Mouse (Mus musculus) intestine, embryonic 16.5 days (tissue): ENCODE measurements around the gene Arhgap15. TPM values are rescaled to one million over a fixed set of nuclear protein-coding genes. Genes with fewer than 3 reads are reported as not detected.

Experiments
- ATAC-seq: fragments of 200-750 bp; cut with Nextera tagmentation; 2 replicates; pipeline ENCODE4 v1.8.0; 2017; ENCODE audit warnings: moderate TSS enrichment, moderate library complexity
- H3K27ac ChIP-seq: fragments of 300-500 bp; sonication (generic); 2 replicates; pipeline ENCODE4 v1.5.1; 2014; ENCODE audit warnings: mild to moderate bottlenecking, low read length
- H3K27me3 ChIP-seq: fragments of 300-500 bp; sonication (generic); replicated peaks from 2 replicates; pipeline ENCODE4 v1.6.1; 2014; ENCODE audit warnings: low read length, control low read depth, mixed read lengths; ENCODE audit not compliant: control insufficient read depth, insufficient read depth
- H3K36me3 ChIP-seq: fragments of 300-500 bp; sonication (generic); 2 replicates; pipeline ENCODE4 v1.6.1; 2014; ENCODE audit warnings: low read length, control low read depth; ENCODE audit not compliant: control insufficient read depth, insufficient read depth
- H3K4me1 ChIP-seq: fragments of 300-500 bp; sonication (generic); 2 replicates; pipeline ENCODE4 v1.6.1; 2014; ENCODE audit warnings: low read length, control low read depth, mixed read lengths; ENCODE audit not compliant: control insufficient read depth, insufficient read depth
- H3K4me2 ChIP-seq: fragments of 300-500 bp; sonication (generic); 2 replicates; pipeline ENCODE4 v1.6.1; 2014; ENCODE audit warnings: low read depth, low read length, control low read depth
- H3K4me3 ChIP-seq: fragments of 300-500 bp; sonication (generic); 2 replicates; pipeline ENCODE4 v1.5.1; 2014; ENCODE audit warnings: mild to moderate bottlenecking, low read length
- H3K9ac ChIP-seq: fragments of 300-500 bp; sonication (generic); 2 replicates; pipeline ENCODE4 v1.6.1; 2014; ENCODE audit warnings: low read depth, low read length
- H3K9me3 ChIP-seq: fragments of 300-500 bp; sonication (generic); 2 replicates; pipeline ENCODE4 v1.6.1; 2016; ENCODE audit warnings: low read length, control low read depth; ENCODE audit not compliant: control insufficient read depth
- WGBS: fragments of 180-500 bp; shearing (Covaris S2); extraction: QIAGEN DNeasy Blood & Tissue Kit; methylation state at CpG from one replicate; pipeline ENCODE4 v1.1.7; 2014; 5-methylcytosine and 5-hydroxymethylcytosine counted together
- polyA plus RNA-seq: library from polyadenylated mRNA; unstranded; fragments of >200 nt; fragmentation: Nextera tagmentation; extraction: Ambion mirVana; gene quantifications from 2 replicates; pipeline ENCODE4 v1.2.1, GENCODE M21; 2015

Arhgap15 gene
- polyA plus RNA-seq, 1 experiment from 2014 or later: 1.2 TPM

GRCm38 (mm10) chr2:44430521-44430920, 681.9 kb downstream of the Arhgap15 start:
- no peaks in the 10 kb centered on the region for H3K4me1 ChIP-seq
- no peak overlapping the region for H3K9ac ChIP-seq
- H3K4me3 ChIP-seq: no peak overlapping the region
- no peak overlapping the region for H3K4me2 ChIP-seq
- H3K27me3 ChIP-seq: no peaks in the 10 kb centered on the region
- no peaks in the 10 kb centered on the region for H3K36me3 ChIP-seq
- 78% methylated on average over 9 of the region's 9 CpGs for WGBS
- H3K27ac ChIP-seq: no peak overlapping the region
- ATAC-seq: no peak
- H3K9me3 ChIP-seq: no peaks in the 10 kb centered on the region

- no peak for ATAC-seq
- no peak overlapping the region for H3K27ac ChIP-seq
- no peaks in the 10 kb centered on the region for H3K27me3 ChIP-seq
- no peak overlapping the region for H3K9ac ChIP-seq
- WGBS: 61% methylated on average over 5 of the region's 5 CpGs
- 0 out of 2 replicates have a peak, but pooled peaks cover 3% of the 10 kb centered on the region for H3K9me3 ChIP-seq
- H3K4me1 ChIP-seq: no peaks in the 10 kb centered on the region
- no peak overlapping the region for H3K4me2 ChIP-seq
- H3K36me3 ChIP-seq: no peaks in the 10 kb centered on the region
- H3K4me3 ChIP-seq: no peak overlapping the region
Measured at GRCm38 (mm10) chr2:44436652-44437051, 688.0 kb downstream of the Arhgap15 start.

GRCm38 (mm10) chr2:44437496-44438057, 689.0 kb downstream of the Arhgap15 start:
- WGBS: 68% methylated on average over 8 of the region's 8 CpGs

GRCm38 (mm10) chr2:44438070-44438469, 689.4 kb downstream of the Arhgap15 start:
- 91% methylated on average over 1 of the region's 1 CpGs for WGBS
- no peak overlapping the region for H3K4me3 ChIP-seq
- H3K4me2 ChIP-seq: no peak overlapping the region
- no peak for ATAC-seq
- H3K4me1 ChIP-seq: no peaks in the 10 kb centered on the region
- no peak overlapping the region for H3K9ac ChIP-seq
- H3K9me3 ChIP-seq: 0 out of 2 replicates have a peak, but pooled peaks cover 4% of the 10 kb centered on the region
- H3K36me3 ChIP-seq: no peaks in the 10 kb centered on the region
- no peaks in the 10 kb centered on the region for H3K27me3 ChIP-seq
- H3K27ac ChIP-seq: no peak overlapping the region

More at GRCm38 (mm10) chr2:44437496-44438057, 689.0 kb downstream of the Arhgap15 start:
- ATAC-seq: no peak
- H3K4me3 ChIP-seq: no peak overlapping the region
- H3K9me3 ChIP-seq: 0 out of 2 replicates have a peak, but pooled peaks cover 4% of the 10 kb centered on the region
- H3K27ac ChIP-seq: no peak overlapping the region
- H3K9ac ChIP-seq: no peak overlapping the region
- H3K36me3 ChIP-seq: no peaks in the 10 kb centered on the region
- H3K4me1 ChIP-seq: no peaks in the 10 kb centered on the region
- no peak overlapping the region for H3K4me2 ChIP-seq
- H3K27me3 ChIP-seq: no peaks in the 10 kb centered on the region

GRCm38 (mm10) chr2:44444938-44445337, 696.3 kb downstream of the Arhgap15 start:
- Histone ChIP-seq H3K9ac (no peak overlapping the region), H3K36me3 (no peaks in the 10 kb centered on the region), H3K27ac (no peak overlapping the region), H3K9me3 (0 out of 2 replicates have a peak, but pooled peaks cover 4% of the 10 kb centered on the region), H3K4me1 (no peaks in the 10 kb centered on the region), H3K27me3 (no peaks in the 10 kb centered on the region), H3K4me3 (no peak overlapping the region), H3K4me2 (no peak overlapping the region)
- 60% methylated on average over 2 of the region's 2 CpGs for WGBS
- ATAC-seq: no peak

Other genes starting within 250 kb of the Arhgap15 start
- 4.6 and 5.0 TPM in 2 replicates for gene Kynu, start 193.5 kb upstream of the Arhgap15 start, polyA plus RNA-seq